Mouse (Mus musculus): ENCODE data around the gene Actg2. TPM values are rescaled to one million over a fixed set of nuclear protein-coding genes. Genes with fewer than 3 reads are reported as not detected.

The Actg2 gene
- total and polyA plus RNA-seq, 2 experiments from 2014 or later, result 7.0 to 831 TPM

DNA sequence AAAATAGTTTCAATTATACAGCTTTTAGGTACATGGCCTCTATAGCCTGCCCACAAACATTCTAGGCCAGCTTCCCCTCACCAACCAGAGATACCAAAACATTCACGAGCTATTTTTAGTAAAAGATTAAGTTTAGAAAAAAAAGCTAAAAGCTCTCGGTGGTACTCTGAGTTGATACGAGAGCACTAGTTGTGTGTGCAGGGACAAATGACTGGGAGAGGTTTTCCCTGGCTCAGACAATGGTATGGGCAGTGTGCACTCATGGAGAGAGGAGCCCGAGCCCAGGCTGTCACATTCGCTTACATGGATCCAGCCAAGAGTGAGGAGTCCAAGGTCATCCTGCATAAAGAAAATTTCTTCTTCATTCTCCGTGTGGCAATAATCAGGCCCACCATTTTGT is 19.9 kb upstream of the Actg2 start:
- H3K36me3 ChIP-seq (replicated peaks; ENCODE audit: control insufficient read depth, insufficient read depth, low read length), result peaks cover 36% of the 10 kb centered on the region
- no peaks in the 10 kb centered on the region for H3K27me3 ChIP-seq (ENCODE audit: control insufficient read depth, insufficient read depth, low read length)
- no peak overlapping the region for H3K9ac ChIP-seq (replicated peaks; ENCODE audit: low read depth, low read length)
- 25% methylated on average over 6 of the region's 6 CpGs for WGBS
- peaks cover 21% of the 10 kb centered on the region for H3K4me1 ChIP-seq (ENCODE audit: control insufficient read depth, insufficient read depth)
- ATAC-seq (ENCODE audit: insufficient read depth, low read depth) (peak; percentile 62), DNase-seq (ENCODE audit: low spot score) (peak; percentile 43)
- no peak overlapping the region for H3K4me3 ChIP-seq (ENCODE audit: low read depth, low read length)
- peak overlapping the region; percentile 39; the same call in 1 of the 2 replicates for H3K27ac ChIP-seq (ENCODE audit: low read depth)
- TF ChIP-seq CTCF (IDR thresholded peaks at IDR 0.05; ENCODE audit: low read depth) (no peak), EP300 (IDR thresholded peaks at IDR 0.05; ENCODE audit: low read depth) (no peak)
- H3K9me3 ChIP-seq (replicated peaks; ENCODE audit: control insufficient read depth, low read length), result no peaks in the 10 kb centered on the region
- H3K4me2 ChIP-seq (ENCODE audit: low read depth, low read length), result no peak overlapping the region

DNA sequence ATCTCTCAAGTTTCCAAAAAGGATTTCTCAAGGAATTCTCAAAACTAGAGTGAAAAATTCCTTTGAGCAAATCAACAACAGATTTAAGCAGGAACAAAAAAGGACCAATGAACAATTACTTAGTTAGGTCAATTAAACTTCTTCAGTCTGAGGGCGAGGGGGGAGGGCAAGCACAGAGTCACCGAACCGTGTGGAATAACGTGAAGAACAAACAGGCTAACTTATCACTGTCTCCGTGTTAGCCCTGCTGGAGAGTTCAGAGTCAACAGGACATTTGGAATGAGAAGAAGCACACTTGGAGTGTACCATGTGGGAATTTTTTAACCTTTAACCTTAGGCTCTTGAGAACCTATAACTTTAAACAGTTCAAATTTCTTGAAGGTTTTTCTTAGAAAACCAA is 12.3 kb upstream of the Actg2 start:
- no peaks in the 10 kb centered on the region for H3K27me3 ChIP-seq (ENCODE audit: control insufficient read depth, insufficient read depth, low read length)
- 69% methylated on average over 5 of the region's 5 CpGs for WGBS
- H3K27ac ChIP-seq (ENCODE audit: low read depth), result no peak overlapping the region
- H3K4me3 ChIP-seq (ENCODE audit: low read depth, low read length), result no peak overlapping the region
- TF ChIP-seq CTCF (IDR thresholded peaks at IDR 0.05; ENCODE audit: low read depth), result no peak
- no peak for TF ChIP-seq EP300 (IDR thresholded peaks at IDR 0.05; ENCODE audit: low read depth)
- ATAC-seq (ENCODE audit: insufficient read depth, low read depth), result no peak
- DNase-seq (ENCODE audit: low spot score), result no peak
- no peak overlapping the region for H3K4me2 ChIP-seq (ENCODE audit: low read depth, low read length)
- no peaks in the 10 kb centered on the region for H3K4me1 ChIP-seq (ENCODE audit: control insufficient read depth, insufficient read depth)
- H3K36me3 ChIP-seq (replicated peaks; ENCODE audit: control insufficient read depth, insufficient read depth, low read length), result peaks cover 48% of the 10 kb centered on the region
- H3K9me3 ChIP-seq (replicated peaks; ENCODE audit: control insufficient read depth, low read length), result no peaks in the 10 kb centered on the region
- H3K9ac ChIP-seq (replicated peaks; ENCODE audit: low read depth, low read length), result no peak overlapping the region

DNA sequence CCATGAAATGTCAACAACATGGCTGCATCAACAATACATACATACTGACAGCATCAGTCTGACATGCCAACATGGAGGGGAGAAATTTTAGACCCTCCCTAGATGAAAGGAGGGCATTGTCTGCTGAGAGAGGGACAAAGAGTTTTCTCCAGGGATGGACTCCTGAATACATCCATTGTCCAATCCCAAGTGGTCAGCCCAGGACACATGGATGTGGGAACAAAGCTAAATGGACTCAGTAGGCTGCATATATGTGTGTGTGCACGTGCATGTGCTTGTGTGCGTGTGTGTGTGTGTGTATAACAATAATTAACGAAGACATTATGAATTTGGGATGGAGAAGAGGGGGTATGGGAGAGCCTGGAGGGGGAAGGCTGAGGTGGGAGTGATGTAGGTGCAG is 9.7 kb upstream of the Actg2 start:
- no peak overlapping the region for H3K27ac ChIP-seq (ENCODE audit: low read depth)
- ATAC-seq (ENCODE audit: insufficient read depth, low read depth), result no peak
- H3K4me3 ChIP-seq (ENCODE audit: low read depth, low read length), result no peak overlapping the region
- no peaks in the 10 kb centered on the region for H3K27me3 ChIP-seq (ENCODE audit: control insufficient read depth, insufficient read depth, low read length)
- peaks cover 38% of the 10 kb centered on the region for H3K36me3 ChIP-seq (replicated peaks; ENCODE audit: control insufficient read depth, insufficient read depth, low read length)
- no peak for DNase-seq (ENCODE audit: low spot score)
- 0 out of 2 replicates have a peak, but pooled peaks cover 15% of the 10 kb centered on the region for H3K4me1 ChIP-seq (ENCODE audit: control insufficient read depth, insufficient read depth)
- no peak overlapping the region for H3K4me2 ChIP-seq (ENCODE audit: low read depth, low read length)
- 78% methylated on average over 3 of the region's 3 CpGs for WGBS
- H3K9ac ChIP-seq (replicated peaks; ENCODE audit: low read depth, low read length), result no peak overlapping the region
- TF ChIP-seq EP300 (IDR thresholded peaks at IDR 0.05; ENCODE audit: low read depth), result no peak
- no peaks in the 10 kb centered on the region for H3K9me3 ChIP-seq (replicated peaks; ENCODE audit: control insufficient read depth, low read length)

DNA sequence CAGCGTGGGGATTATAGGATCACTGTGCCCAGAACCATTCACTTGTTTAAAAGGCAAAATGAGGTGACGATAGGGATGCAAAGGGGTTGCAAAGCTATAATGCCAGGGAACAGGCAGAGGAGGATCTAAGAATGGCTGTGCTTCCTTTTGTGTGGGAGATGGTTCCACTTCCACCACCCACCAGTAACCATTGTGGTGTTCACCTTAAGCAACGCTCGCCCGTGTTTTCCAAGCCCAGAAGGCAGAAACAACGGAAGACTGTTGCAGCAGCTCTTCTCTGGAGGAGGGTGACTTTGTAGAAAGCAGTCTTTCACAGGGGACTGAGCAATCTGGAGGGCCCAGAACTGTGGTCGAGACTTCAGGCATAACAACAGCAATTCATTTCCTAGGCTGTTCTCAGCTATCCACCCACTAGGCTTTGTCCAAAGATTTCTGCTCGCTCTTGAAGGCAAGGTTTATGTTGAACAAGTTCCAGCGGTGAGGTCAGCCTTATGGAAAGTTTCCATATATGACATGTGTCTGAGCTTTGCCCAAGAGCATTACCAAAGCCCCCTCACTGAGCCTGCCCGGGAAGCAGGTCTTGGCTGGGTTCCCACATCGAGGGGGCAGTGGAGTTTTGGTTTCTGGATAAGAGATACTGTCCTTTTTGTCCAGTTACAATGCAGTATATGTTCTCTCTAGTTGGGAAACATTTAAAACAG is 5.8 kb upstream of the Actg2 start:
- Histone ChIP-seq H3K27me3 (ENCODE audit: control insufficient read depth, insufficient read depth, low read length) (no peaks in the 10 kb centered on the region), H3K4me2 (ENCODE audit: low read depth, low read length) (0 out of 2 replicates have a peak overlapping the region, but pooled peaks have one; percentile 7), H3K4me3 (ENCODE audit: low read depth, low read length) (no peak overlapping the region), H3K9me3 (replicated peaks; ENCODE audit: control insufficient read depth, low read length) (no peaks in the 10 kb centered on the region), H3K4me1 (ENCODE audit: control insufficient read depth, insufficient read depth) (0 out of 2 replicates have a peak, but pooled peaks cover 15% of the 10 kb centered on the region), H3K9ac (replicated peaks; ENCODE audit: low read depth, low read length) (no peak overlapping the region), H3K27ac (ENCODE audit: low read depth) (peak overlapping the region; percentile 73), H3K36me3 (replicated peaks; ENCODE audit: control insufficient read depth, insufficient read depth, low read length) (peaks cover 30% of the 10 kb centered on the region)
- WGBS, result 36% methylated on average over 11 of the region's 11 CpGs
- ATAC-seq (ENCODE audit: insufficient read depth, low read depth) (peak; percentile 73), DNase-seq (ENCODE audit: low spot score) (peak; percentile 77)
- TF ChIP-seq CTCF (IDR thresholded peaks at IDR 0.05; ENCODE audit: low read depth) (no peak), EP300 (IDR thresholded peaks at IDR 0.05; ENCODE audit: low read depth) (no peak)

DNA sequence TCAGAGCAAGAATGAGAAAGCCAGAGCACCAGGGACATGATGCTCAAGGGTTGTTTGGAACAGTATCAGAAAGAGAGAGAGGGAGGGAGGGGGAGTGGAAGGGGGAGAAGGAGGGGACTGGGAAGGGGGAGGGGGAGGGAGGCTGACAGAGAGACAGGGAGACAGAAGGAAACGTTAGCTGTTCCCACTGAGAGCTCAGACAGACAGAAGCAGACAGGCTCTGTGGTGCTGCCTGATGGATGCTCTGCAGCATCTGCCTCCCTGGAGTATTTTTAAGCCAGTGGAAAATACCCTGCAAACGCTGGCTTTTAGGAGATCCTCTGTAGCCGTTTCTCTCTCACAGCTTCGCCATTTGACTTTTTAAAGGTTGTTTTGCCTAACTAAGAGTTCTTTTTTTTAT is 4.0 kb upstream of the Actg2 start:
- H3K27ac ChIP-seq (ENCODE audit: low read depth), result peak overlapping the region; percentile 11; the same call in 1 of the 2 replicates
- whole genome bisulfite sequencing, result 41% methylated on average over 4 of the region's 4 CpGs
- TF ChIP-seq CTCF (IDR thresholded peaks at IDR 0.05; ENCODE audit: low read depth) (no peak), EP300 (IDR thresholded peaks at IDR 0.05; ENCODE audit: low read depth) (no peak)
- no peak overlapping the region for H3K4me3 ChIP-seq (ENCODE audit: low read depth, low read length)
- no peaks in the 10 kb centered on the region for H3K27me3 ChIP-seq (ENCODE audit: control insufficient read depth, insufficient read depth, low read length)
- 0 out of 2 replicates have a peak, but pooled peaks cover 15% of the 10 kb centered on the region for H3K4me1 ChIP-seq (ENCODE audit: control insufficient read depth, insufficient read depth)
- no peaks in the 10 kb centered on the region for H3K9me3 ChIP-seq (replicated peaks; ENCODE audit: control insufficient read depth, low read length)
- peaks cover 12% of the 10 kb centered on the region for H3K36me3 ChIP-seq (replicated peaks; ENCODE audit: control insufficient read depth, insufficient read depth, low read length)
- H3K9ac ChIP-seq (replicated peaks; ENCODE audit: low read depth, low read length), result no peak overlapping the region
- ATAC-seq (ENCODE audit: insufficient read depth, low read depth), result no peak
- DNase-seq (ENCODE audit: low spot score), result no peak
- no peak overlapping the region for H3K4me2 ChIP-seq (ENCODE audit: low read depth, low read length)

DNA sequence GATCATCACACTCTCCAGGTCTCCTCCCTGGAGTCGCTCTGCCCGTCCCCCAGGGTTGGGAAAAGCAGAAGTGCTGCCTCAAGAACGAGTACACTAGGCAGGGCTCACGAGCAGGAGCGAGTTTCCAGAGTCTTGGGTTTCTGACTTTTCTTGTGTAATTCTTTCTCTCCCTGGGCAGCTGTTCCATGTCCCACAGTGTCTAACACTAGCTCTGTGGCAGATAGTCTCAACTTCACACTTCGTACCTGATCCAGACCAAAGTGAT is 662 bp upstream of the Actg2 start:
- Histone ChIP-seq H3K9ac (replicated peaks; ENCODE audit: low read depth, low read length) (no peak overlapping the region), H3K4me1 (ENCODE audit: control insufficient read depth, insufficient read depth) (0 out of 2 replicates have a peak, but pooled peaks cover 10% of the 10 kb centered on the region), H3K36me3 (replicated peaks; ENCODE audit: control insufficient read depth, insufficient read depth, low read length) (no peaks in the 10 kb centered on the region), H3K27ac (ENCODE audit: low read depth) (peak overlapping the region; percentile 0; the same call in 1 of the 2 replicates), H3K4me3 (ENCODE audit: low read depth, low read length) (no peak overlapping the region), H3K9me3 (replicated peaks; ENCODE audit: control insufficient read depth, low read length) (no peaks in the 10 kb centered on the region), H3K27me3 (ENCODE audit: control insufficient read depth, insufficient read depth, low read length) (no peaks in the 10 kb centered on the region), H3K4me2 (ENCODE audit: low read depth, low read length) (no peak overlapping the region)
- DNase-seq (ENCODE audit: low spot score) (no peak), ATAC-seq (ENCODE audit: insufficient read depth, low read depth) (no peak)
- no peak for TF ChIP-seq CTCF (IDR thresholded peaks at IDR 0.05; ENCODE audit: low read depth)
- no peak for TF ChIP-seq EP300 (IDR thresholded peaks at IDR 0.05; ENCODE audit: low read depth)
- 43% methylated on average over 6 of the region's 6 CpGs for WGBS
